Mouse (Mus musculus) midbrain, postnatal 0 days (tissue): ENCODE results near the gene Wscd2. TPM values are rescaled to one million over a fixed set of nuclear protein-coding genes. Genes with fewer than 3 reads are reported as not detected.

Experiments used
- ATAC-seq: fragments of 200-750 bp; cut with Nextera tagmentation; 2 replicates; pipeline ENCODE4 v1.8.0; 2017; ENCODE audit warnings: moderate number of reproducible peaks, mild to moderate bottlenecking, moderate TSS enrichment, moderate library complexity; ENCODE audit not compliant: low FRiP score
- DNase-seq: peaks from one replicate; pipeline ENCODE4 v3.0.0-alpha.2; 2015; ENCODE audit warnings: low spot score
- H3K27ac ChIP-seq: fragments of 300-500 bp; sonication (generic); 2 replicates; pipeline ENCODE4 v1.5.1; 2014; ENCODE audit warnings: low read depth, mild to moderate bottlenecking, low read length, mixed read lengths
- H3K27me3 ChIP-seq: fragments of 300-500 bp; sonication (generic); 2 replicates; pipeline ENCODE4 v1.6.1; 2014; ENCODE audit warnings: low read length, control low read depth, mixed read lengths; ENCODE audit not compliant: insufficient read depth
- H3K36me3 ChIP-seq: fragments of 300-500 bp; sonication (generic); 2 replicates; pipeline ENCODE4 v1.6.1; 2014; ENCODE audit warnings: low read length, control low read depth, mixed read lengths; ENCODE audit not compliant: insufficient read depth
- H3K4me1 ChIP-seq: fragments of 300-500 bp; sonication (generic); 2 replicates; pipeline ENCODE4 v1.6.1; 2014; ENCODE audit warnings: mild to moderate bottlenecking, control low read depth, antibody characterized with exemption, low read length, mixed read lengths; ENCODE audit not compliant: insufficient read depth
- H3K4me2 ChIP-seq: fragments of 300-500 bp; sonication (generic); 2 replicates; pipeline ENCODE4 v1.6.1; 2014; ENCODE audit warnings: low read depth, mild to moderate bottlenecking, low read length, mixed read lengths; ENCODE audit not compliant: poor library complexity, severe bottlenecking
- H3K4me3 ChIP-seq: fragments of 300-500 bp; sonication (generic); 2 replicates; pipeline ENCODE4 v1.5.1; 2014; ENCODE audit warnings: low read depth, mild to moderate bottlenecking, low read length, moderate library complexity
- H3K9ac ChIP-seq: fragments of 300-500 bp; sonication (generic); replicated peaks from 2 replicates; pipeline ENCODE4 v1.6.1; 2014; ENCODE audit warnings: mild to moderate bottlenecking, low read length, moderate library complexity, mixed read lengths; ENCODE audit not compliant: poor library complexity, severe bottlenecking
- H3K9me3 ChIP-seq: fragments of 300-500 bp; sonication (generic); 2 replicates; pipeline ENCODE4 v1.6.1; 2016; ENCODE audit warnings: low read length, control low read depth
- CTCF ChIP-seq: IDR thresholded peaks from 2 replicates; pipeline ENCODE4 v1.5.1; 2016; ENCODE audit warnings: antibody characterized with exemption, mild to moderate bottlenecking
- WGBS: fragments of 180-500 bp; shearing (Covaris S2); extraction: QIAGEN DNeasy Blood & Tissue Kit; methylation state at CpG from one replicate; pipeline ENCODE4 v1.1.7; 2014; 5-methylcytosine and 5-hydroxymethylcytosine counted together
- polyA plus RNA-seq: library from polyadenylated mRNA; unstranded; fragments of >200 nt; fragmentation: Nextera tagmentation; extraction: Ambion mirVana; gene quantifications from 2 replicates; pipeline ENCODE4 v1.2.1, GENCODE M21; 2015
- total RNA-seq: library from RNA; depleted of rRNA; stranded (reverse); fragments of >200 nt; gene quantifications from 2 replicates; pipeline ENCODE4 v1.2.3, GENCODE M21; 2014

The Wscd2 gene
- total and polyA plus RNA-seq, 2 experiments from 2014 or later, result 13.2 to 28.8 TPM

DNA sequence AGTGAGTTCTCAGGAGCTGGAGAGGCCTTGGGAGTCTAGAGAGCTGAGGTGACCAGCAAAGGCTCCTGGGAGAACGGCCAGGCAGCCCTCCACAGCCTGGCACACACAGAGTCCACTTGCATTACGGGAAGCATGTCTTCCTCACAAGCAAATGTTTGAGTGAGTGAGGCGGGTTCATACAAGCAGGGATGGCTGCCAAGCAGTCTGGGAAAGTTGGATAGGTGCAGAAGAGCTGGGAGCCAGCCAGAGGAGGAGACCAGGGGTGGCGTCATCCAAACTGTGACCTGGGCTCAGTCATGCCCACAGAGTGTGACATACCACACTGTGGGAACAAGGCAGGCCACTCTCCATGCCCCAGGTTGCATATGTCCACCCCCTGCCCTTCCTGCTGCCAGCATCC is 134.9 kb downstream of the Wscd2 start:
- DNase-seq, result no peak
- Histone ChIP-seq H3K4me1 (no peaks in the 10 kb centered on the region), H3K36me3 (no peaks in the 10 kb centered on the region), H3K4me2 (no peak overlapping the region), H3K4me3 (no peak overlapping the region), H3K9me3 (no peaks in the 10 kb centered on the region), H3K27ac (no peak overlapping the region), H3K27me3 (no peaks in the 10 kb centered on the region), H3K9ac (no peak overlapping the region)
- no peak for ATAC-seq
- no peak for TF ChIP-seq CTCF
- 81% methylated on average over 4 of the region's 4 CpGs for WGBS

DNA sequence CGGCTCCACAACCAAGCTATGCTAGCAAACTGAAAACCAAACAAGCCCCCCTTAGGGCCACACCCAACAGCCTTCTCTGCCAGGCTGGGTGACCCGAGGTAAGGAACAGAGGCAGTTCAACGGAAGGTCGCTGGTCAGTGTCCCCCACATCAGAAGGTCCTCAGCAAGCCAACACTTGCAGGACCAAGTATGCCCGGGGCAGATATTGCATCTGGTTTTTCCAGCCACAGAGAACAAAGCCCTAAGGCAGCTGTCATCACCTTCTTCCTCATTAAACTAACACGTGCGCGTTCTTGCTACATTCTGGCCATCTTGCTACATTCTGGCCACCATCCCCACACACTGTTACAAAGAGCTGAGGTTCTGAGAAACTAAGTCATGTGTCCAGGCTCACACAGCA is 136.2 kb downstream of the Wscd2 start:
- Histone ChIP-seq H3K4me3 (no peak overlapping the region), H3K4me2 (no peak overlapping the region), H3K9ac (no peak overlapping the region), H3K4me1 (no peaks in the 10 kb centered on the region), H3K9me3 (no peaks in the 10 kb centered on the region), H3K27ac (no peak overlapping the region), H3K36me3 (no peaks in the 10 kb centered on the region), H3K27me3 (no peaks in the 10 kb centered on the region)
- DNase-seq (no peak), ATAC-seq (no peak)
- WGBS, result 85% methylated on average over 8 of the region's 8 CpGs
- no peak for TF ChIP-seq CTCF

DNA sequence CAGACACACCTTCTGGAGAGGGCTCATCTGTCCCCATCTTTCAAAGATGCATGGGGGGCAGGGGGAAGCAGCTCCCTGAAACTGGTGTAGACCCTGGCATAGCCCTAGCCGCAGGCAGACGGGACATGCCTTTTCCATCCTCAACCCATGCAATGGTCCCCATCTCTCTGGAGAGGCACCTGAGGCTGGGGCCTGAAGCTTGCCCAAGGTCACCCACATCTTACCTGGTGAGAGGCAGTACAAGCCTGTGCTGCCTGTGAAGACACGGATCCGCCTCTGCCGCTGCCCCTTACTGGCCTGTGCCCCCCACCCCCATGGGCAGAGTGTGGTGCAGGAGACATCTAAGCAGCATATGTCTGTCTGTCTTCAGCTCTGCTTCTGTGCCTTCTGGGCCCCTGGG is 136.9 kb downstream of the Wscd2 start:
- Histone ChIP-seq H3K9me3 (no peaks in the 10 kb centered on the region), H3K4me1 (no peaks in the 10 kb centered on the region), H3K36me3 (no peaks in the 10 kb centered on the region), H3K27me3 (no peaks in the 10 kb centered on the region), H3K4me3 (no peak overlapping the region), H3K4me2 (no peak overlapping the region), H3K27ac (no peak overlapping the region), H3K9ac (no peak overlapping the region)
- 92% methylated on average over 5 of the region's 5 CpGs for WGBS
- DNase-seq, result no peak
- TF ChIP-seq CTCF, result no peak
- ATAC-seq, result no peak

DNA sequence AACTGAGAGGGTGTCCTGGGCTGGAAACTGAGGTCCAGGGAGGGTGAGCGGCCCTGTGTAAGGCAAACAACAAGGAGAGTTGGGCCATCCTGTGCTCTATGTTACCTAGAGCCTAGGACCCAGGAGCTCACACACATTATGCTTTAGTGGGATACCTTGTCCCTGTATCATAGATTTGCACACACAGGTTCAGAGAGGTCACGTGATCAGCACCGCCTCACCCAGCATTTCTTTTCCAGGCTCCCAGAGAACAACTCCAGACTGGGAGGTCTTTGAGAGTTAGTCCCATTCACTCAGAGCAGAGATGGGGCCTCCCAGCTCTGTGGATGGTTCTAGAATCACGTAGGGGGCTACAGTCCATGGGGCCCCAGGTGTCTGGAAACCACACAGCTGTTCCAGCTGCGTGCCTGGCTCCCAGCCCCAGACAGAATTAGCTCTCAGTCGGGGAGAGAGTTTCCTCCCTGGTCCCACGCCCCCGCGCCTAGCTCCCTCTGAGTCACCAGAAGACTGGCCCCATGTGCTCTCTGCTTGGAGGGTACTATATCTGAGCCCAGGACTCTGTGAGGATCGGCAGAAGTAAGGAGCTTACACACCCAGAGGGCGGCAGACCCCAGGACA is 137.8 kb downstream of the Wscd2 start:
- 67% methylated on average over 11 of the region's 11 CpGs for WGBS
- Histone ChIP-seq H3K4me1 (no peaks in the 10 kb centered on the region), H3K27ac (no peak overlapping the region), H3K27me3 (no peaks in the 10 kb centered on the region), H3K9me3 (no peaks in the 10 kb centered on the region), H3K36me3 (no peaks in the 10 kb centered on the region), H3K9ac (no peak overlapping the region), H3K4me2 (no peak overlapping the region), H3K4me3 (no peak overlapping the region)
- TF ChIP-seq CTCF, result no peak
- no peak for ATAC-seq
- no peak for DNase-seq

DNA sequence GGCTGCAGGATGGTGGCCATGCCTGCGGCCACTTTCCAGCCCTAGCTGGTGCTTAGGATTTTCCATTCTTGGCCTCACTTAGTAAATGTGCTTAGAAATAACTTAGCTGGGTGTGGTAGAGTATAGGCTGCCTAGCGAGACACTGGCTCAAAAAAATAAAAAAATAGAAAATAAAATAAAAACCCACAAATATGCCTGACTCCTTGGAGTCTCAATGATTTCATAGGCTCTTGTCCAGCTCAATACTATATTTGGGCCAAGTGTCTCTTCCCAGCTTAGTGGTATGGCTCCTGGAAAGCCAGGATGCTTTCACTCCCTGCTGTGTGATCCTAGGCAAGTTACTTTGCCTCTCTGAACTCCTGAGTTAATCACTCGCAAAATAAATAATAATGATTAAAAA is 139.1 kb downstream of the Wscd2 start:
- no peak for DNase-seq
- Histone ChIP-seq H3K4me2 (no peak overlapping the region), H3K9me3 (no peaks in the 10 kb centered on the region), H3K4me1 (no peaks in the 10 kb centered on the region), H3K27me3 (no peaks in the 10 kb centered on the region), H3K9ac (no peak overlapping the region), H3K27ac (no peak overlapping the region), H3K4me3 (no peak overlapping the region), H3K36me3 (no peaks in the 10 kb centered on the region)
- no peak for ATAC-seq
- 83% methylated on average over 3 of the region's 3 CpGs for WGBS
- TF ChIP-seq CTCF, result no peak

DNA sequence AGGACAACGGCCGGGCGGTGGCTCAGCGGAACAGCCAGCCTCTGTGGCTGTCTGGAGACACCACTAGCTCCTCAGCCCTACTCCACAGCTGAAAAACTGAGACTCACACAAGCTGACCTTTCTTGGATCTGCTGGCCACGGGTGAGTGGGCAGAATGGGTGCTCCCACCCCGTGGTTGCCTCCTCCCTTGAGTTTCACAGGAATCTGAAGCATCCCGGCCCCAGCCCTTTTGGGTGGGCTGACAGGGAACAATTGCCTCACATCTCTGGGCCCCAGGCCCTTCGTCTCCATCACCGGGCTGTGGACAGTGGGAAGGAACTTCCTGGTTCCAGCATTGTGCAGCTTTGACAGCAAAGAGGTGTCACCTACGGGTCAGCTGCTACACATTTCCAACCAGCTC is 140.0 kb downstream of the Wscd2 start:
- H3K36me3 ChIP-seq, result no peaks in the 10 kb centered on the region
- WGBS, result 68% methylated on average over 10 of the region's 10 CpGs
- no peaks in the 10 kb centered on the region for H3K27me3 ChIP-seq
- no peak for TF ChIP-seq CTCF
- H3K27ac ChIP-seq, result no peak overlapping the region
- H3K4me1 ChIP-seq, result no peaks in the 10 kb centered on the region
- H3K4me2 ChIP-seq, result no peak overlapping the region
- no peak overlapping the region for H3K9ac ChIP-seq
- H3K9me3 ChIP-seq, result no peaks in the 10 kb centered on the region
- DNase-seq (no peak), ATAC-seq (no peak)
- no peak overlapping the region for H3K4me3 ChIP-seq
